Mouse (Mus musculus) brain, adult 2 months (tissue): ENCODE measurements around the gene Mcam.
"Not testable (repeated sequence)": the region's sequence is repeated elsewhere in the genome, so short reads cannot be mapped to it uniquely, and the experiment has no call there.

Experiments
- DNase-seq: peaks from one replicate; pipeline ENCODE4 v3.0.0; 2011; ENCODE audit warnings: low read depth, low spot score

Mcam gene

GRCm38 (mm10) chr9:44109360-44110095, 24.7 kb upstream of the Mcam start:
- DNase-seq, result peak; percentile 81

- not testable (repeated sequence) for DNase-seq
Observed at GRCm38 (mm10) chr9:44111909-44112308, 22.4 kb upstream of the Mcam start.

DNA sequence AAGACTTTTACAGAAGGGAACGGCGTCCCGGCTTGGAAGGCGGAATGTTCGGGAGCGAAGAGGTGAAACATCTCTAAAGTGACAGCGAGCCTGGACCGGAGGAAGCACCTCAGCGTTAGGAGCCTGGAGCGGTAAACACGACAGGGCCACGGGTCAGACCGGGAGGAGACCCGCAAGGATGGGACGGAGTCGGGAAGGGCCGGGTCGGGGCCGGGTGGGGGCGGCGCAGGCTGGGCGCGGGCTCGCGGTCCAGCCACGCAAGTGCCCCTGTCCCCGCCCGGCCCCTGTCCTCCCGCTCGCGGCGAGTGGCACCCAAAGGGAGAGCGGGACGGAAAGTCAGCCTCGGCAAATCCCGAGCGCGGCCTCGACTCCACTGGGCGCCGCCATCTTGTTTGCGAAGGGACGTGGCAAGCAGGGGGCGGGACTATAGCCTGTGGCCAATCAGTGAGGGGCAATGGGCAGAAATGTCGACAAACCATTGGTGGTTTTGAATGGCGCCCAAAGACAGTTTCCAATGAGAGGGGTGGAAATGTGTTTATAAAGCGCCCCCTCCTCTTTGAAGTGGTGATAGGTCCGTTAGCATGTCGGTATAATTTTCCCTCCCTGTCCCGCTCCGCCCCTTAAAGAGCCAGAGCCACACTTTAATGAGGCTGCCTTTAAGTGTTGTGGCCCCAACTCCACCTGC, 21.0 kb upstream of the Mcam start, which contains the start of the genes Gm49380 and Rnf26:
Gene Gm49380 (minus strand): TSS at position 396 of the 685 bp plus-strand sequence.
Gene Rnf26 (minus strand): TSS at position 413 of the 685 bp plus-strand sequence.
- peak; percentile 99 for DNase-seq

GRCm38 (mm10) chr9:44114453-44114852, 19.8 kb upstream of the Mcam start:
- DNase-seq, result no peak

GRCm38 (mm10) chr9:44115599-44115998, 18.7 kb upstream of the Mcam start:
- DNase-seq, result no peak

GRCm38 (mm10) chr9:44116182-44116581, 18.1 kb upstream of the Mcam start:
- no peak for DNase-seq

DNA sequence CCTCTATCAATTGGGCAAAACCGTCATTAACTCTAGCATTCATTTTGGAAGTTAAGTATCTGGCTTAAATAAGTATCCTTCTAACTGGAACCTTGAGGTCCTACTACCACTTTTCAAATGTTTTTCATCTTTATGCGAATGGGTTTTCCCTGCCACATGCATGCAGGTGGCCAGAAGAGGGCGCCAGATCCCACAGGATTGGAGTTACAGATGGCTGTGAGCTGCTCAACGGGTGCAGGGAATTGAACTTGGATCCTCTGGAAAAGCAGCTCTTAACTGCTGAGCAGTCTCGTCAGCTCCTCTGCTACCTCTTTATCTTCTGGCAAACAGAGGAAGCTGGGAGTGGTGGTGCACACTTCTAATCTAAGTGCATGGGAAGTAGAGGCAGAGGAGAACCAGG, 15.3 kb upstream of the Mcam start:
- DNase-seq, result peak; percentile 38

DNA sequence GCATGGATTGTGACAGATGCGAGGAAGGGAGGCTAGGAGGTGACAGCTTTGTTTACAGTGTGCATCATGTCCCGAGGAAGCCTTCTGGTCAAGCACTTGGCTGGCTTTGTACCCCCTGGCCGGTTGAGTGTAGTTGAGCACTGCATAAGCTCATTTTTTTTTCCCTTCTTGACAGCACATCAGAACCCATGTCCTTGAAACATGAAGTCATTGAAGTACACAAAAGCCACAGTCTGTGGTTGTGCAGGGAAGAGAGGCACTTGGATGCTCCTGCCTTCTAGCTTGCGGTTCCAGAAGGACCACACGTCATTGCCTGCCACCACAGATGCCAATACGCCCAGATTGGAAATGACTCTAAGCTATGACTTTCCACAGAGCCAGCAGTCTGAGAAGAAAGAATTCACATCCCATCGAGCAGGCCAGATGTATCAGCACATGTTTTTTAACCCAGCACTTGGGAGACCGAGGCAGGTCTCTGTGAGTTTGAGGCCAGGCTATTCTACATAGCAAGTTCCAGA, 14.3 kb upstream of the Mcam start:
- DNase-seq, result peak; percentile 55

- DNase-seq, result no peak
Observed at GRCm38 (mm10) chr9:44124317-44124716, 10.0 kb upstream of the Mcam start.

GRCm38 (mm10) chr9:44125026-44125425, 9.2 kb upstream of the Mcam start:
- DNase-seq, result no peak

- DNase-seq, result peak; percentile 96
Observed at GRCm38 (mm10) chr9:44125546-44126428, 8.5 kb upstream of the Mcam start.

DNA sequence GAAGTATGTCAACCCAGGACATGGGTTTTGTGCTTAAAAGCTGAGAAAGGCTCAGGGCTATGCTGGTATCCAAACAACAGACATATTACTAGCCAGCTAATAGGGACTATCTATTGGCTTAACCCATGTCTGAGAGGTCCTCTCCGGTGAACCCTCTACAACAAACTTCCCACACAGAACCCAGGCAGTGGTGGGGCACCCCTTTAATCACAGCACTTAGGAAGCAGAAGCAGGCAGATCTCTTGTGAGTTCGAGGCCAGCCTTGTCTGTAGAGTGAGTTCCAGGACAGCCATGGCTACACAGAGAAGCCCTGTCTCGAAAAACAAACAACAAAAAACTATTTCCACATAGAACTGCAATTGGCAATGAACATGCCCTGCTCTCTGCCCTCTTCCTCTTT, 7.5 kb upstream of the Mcam start:
- no peak for DNase-seq

- no peak for DNase-seq
Observed at GRCm38 (mm10) chr9:44127351-44127801, 6.9 kb upstream of the Mcam start.

- DNase-seq, result no peak
Observed at GRCm38 (mm10) chr9:44129633-44130032, 4.6 kb upstream of the Mcam start.

- peak; percentile 66 for DNase-seq
Observed at GRCm38 (mm10) chr9:44130034-44130433, 4.2 kb upstream of the Mcam start.

DNA sequence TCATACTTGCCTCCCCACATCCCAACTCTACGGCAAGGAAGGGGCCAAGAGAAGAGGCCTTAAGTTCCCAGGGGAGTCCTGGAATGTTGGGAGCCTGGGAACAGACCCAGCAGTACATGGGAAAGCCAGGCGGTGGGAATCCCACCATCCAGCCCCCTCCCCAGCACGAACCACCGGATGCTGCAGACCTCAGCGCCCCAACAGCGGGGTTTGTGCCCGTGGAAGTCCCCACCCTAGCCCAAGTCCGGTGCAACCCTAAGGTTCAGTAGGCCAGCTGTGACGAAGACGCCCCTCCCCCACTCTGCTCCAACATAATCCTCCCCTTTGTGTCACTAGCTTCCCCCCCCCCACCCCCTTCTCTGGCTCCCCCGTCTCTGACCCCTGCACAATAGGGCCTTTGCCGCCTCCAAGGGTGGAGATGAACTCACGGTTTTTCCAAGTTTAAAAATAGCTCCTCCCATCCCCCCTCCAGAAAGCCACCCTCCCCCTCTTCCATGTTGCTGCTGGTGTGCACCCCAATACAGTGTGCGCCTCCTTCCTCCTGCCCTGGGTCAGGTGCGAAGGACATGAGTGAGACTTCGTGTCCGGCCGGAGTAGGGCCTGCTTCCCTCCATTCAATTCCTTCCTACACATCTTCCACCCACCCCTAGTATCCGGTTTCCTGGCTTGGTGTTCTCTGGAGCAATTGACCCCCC, 3.5 kb upstream of the Mcam start:
- peak; percentile 88 for DNase-seq

DNA sequence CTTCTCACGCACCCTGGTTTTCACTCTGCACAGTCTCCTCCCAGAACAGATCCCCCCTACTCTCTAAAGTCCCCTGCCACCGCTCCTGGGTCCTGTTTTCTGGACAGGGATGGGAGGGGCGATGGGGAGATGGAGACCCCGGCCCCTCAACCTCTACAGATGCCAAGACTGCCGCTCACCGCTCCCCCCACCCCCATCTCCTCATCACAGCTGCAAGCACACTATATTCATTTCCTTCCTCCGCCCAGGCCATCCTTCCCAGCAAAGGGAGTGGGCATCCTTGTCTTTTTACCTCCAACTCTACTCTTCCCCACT, 3.0 kb upstream of the Mcam start:
- no peak for DNase-seq

DNA sequence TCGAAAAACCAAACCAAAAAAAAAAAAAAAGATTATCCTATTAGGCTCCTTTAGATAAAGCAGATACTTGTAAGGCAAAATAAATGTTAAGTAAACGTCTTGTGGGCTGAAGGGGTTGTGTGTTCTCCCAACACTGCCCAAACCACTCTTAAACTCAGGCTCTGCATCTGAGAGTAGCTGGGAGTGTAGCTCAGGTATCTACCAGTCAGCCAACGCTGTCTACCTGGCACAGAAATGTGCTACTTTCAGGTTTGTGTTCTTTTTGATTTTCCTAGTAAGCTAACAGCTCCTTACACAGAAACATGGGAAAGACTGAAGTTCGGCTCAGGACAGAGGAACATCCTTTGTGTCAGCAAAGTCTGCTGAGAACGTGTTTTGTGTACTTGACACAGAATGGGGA, 2.1 kb upstream of the Mcam start:
- DNase-seq, result no peak

- peak; percentile 56 for DNase-seq
Observed at GRCm38 (mm10) chr9:44133287-44133686, 982 bp upstream of the Mcam start.

DNA sequence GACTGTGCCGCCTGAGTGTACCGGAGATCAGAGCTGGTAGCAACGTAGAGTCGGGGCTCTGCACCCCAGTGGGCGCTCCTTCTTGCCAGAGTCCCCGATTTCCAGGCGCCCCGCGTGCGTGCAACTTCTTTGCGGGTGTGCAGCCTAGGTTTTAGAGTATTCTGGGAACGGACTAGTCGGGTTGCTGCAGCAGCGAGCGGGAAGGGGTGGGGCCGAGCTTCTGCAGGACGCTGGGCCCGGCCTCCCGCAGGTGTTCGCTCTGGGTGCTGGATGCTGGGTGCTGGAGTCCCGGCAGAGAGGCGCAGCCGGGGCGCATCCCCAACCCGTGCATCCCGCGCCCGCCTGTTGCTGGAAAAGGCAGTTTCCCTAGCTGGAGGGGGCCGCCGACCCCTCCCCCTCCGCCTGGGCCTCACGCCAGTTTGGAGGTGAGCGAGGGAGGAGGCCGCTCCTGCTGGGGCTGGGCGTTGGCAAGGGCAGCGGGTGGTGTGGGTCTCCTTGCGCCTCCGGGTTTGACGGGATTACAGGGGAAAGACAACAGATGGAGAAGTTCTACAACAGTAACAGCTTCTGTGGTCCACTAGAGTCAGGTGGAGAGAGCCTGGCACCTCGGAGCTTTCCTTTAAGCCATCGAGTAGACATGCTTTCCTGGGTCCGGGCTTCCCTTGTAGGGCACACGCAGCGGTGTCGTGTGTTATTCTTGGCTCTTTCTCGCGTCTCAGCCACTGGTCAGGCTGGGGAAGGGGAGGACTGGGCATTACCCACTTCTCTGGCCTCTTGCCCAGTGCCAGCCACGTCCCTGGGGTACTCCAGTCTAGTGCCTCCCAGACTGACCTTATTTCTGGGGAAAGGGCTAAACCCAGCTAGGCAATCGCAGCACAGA, 822 bp downstream of the Mcam start:
- DNase-seq, result peak; percentile 34
